Mouse (Mus musculus): ENCODE measurements around the gene Irf8. TPM values are rescaled to one million over a fixed set of nuclear protein-coding genes. Genes with fewer than 3 reads are reported as not detected.
A peak's percentile ranks its signal among the peaks of the same experiment; 100 is the strongest.

Irf8 gene
- polyA plus RNA-seq, 1 experiment from 2014 or later, result 10.6 TPM

DNA sequence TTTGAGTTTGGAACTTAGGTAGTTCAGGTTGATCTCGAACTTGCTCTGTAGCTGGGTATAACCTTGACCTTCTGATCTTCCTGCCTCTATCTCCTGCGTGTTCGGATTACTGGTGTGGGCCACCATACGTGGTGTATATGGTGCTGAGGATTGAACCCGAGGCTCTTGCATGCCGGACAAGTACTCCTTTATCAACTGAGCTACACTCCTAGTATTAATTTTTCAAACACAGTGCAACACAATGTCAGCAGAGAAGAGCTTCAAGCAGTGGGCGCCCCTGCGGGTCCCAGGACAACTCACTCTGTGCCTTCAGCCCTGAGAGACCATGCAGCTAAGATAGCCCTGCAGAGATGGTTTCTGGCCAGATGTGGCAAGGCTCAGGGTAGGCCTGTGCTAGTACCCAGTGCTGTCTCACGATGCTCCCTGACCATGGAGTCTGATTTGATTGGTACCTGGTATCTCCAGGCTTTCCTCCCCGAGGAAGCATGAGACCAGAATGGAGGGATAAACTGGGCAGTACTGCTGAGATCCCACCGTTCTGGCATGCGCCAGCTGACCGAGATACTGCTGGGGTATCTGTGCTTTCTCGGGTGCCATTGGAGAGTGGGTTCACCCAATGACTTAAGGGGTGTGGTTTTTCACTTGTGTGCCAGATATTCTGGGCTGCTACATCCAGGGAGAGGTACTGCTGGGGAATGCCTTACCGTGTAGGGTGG, 5.8 kb downstream of the Irf8 start:
- no peak overlapping the region for H3K4me2 ChIP-seq
- no peak for ATAC-seq
- H3K27ac ChIP-seq, result no peak overlapping the region
- H3K4me1 ChIP-seq, result peaks cover 21% of the 10 kb centered on the region
- H3K9ac ChIP-seq, result no peak overlapping the region
- 72% methylated on average over 15 of the region's 15 CpGs for WGBS (ENCODE audit: insufficient replicate concordance)
- H3K9me3 ChIP-seq (replicated peaks), result no peaks in the 10 kb centered on the region
- H3K27me3 ChIP-seq (replicated peaks), result peaks cover 26% of the 10 kb centered on the region
- H3K36me3 ChIP-seq, result no peaks in the 10 kb centered on the region
- H3K4me3 ChIP-seq, result no peak overlapping the region

DNA sequence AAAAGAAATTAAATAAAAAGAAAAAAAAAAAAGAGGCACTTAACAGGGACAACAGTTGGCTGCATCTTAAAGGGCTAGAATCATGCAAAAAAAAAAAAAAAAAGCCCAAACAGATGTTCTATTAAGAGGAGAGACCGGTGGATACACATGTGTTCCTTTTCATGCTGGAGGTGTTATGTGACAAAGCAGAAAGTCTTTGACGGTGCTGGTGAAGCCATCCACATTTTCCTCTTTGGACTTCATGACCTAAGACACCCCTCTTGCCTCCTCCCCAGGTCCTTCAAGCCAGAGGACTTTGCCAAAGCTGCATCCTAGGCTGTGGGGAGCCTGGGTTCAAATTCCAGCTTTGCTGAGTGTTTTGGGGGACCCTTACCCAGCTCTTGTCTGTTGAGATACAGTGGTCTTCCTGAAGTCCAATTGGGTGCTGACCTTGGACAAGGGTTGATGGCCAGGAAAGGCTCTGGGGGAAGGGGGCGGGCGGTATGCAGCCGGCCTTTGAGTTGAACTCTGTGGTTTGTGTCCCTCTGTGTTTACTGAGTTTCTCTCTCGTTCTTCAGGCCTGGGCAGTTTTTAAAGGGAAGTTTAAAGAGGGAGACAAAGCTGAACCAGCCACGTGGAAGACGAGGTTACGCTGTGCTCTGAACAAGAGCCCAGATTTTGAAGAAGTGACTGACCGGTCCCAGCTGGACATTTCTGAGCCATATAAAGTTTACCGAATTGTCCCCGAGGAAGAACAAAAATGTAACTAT, 7.2 kb downstream of the Irf8 start:
- Histone ChIP-seq H3K27ac (peak overlapping the region; percentile 17; the same call in 1 of the 2 replicates), H3K9ac (no peak overlapping the region), H3K4me2 (no peak overlapping the region), H3K36me3 (no peaks in the 10 kb centered on the region), H3K27me3 (replicated peaks) (peaks cover 12% of the 10 kb centered on the region), H3K4me3 (no peak overlapping the region), H3K4me1 (peaks cover 21% of the 10 kb centered on the region), H3K9me3 (replicated peaks) (no peaks in the 10 kb centered on the region)
- 36% methylated on average over 12 of the region's 12 CpGs for WGBS (ENCODE audit: insufficient replicate concordance)
- ATAC-seq, result no peak

DNA sequence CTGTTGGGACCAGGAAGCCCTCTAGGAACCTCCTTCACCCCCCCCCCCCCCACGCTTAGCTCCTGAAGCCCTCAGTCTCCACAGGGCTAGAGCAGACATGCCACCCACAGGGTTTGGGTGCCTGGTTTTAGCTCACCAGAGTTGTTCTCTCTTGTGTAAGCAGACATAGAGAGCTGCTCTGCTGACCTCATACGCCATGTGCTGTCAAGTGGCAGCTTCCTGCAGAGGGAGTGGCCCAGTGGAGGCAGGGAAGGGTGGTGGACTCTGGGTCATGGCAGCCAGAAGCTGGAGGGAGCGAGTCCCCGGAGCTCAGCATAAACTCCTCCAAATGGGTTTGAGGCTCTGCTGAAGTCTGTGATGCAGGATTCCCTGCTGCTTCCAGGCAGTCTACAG, 7.7 kb downstream of the Irf8 start:
- Histone ChIP-seq H3K4me3 (no peak overlapping the region), H3K9ac (no peak overlapping the region), H3K27ac (peak overlapping the region; percentile 17; the same call in 1 of the 2 replicates), H3K4me1 (peaks cover 21% of the 10 kb centered on the region), H3K9me3 (replicated peaks) (no peaks in the 10 kb centered on the region), H3K4me2 (no peak overlapping the region), H3K27me3 (replicated peaks) (peaks cover 8% of the 10 kb centered on the region; the same call in 1 of the 2 replicates), H3K36me3 (no peaks in the 10 kb centered on the region)
- 57% methylated on average over 4 of the region's 4 CpGs for WGBS (ENCODE audit: insufficient replicate concordance)
- ATAC-seq, result peak; percentile 45; the same call in 1 of the 2 replicates

DNA sequence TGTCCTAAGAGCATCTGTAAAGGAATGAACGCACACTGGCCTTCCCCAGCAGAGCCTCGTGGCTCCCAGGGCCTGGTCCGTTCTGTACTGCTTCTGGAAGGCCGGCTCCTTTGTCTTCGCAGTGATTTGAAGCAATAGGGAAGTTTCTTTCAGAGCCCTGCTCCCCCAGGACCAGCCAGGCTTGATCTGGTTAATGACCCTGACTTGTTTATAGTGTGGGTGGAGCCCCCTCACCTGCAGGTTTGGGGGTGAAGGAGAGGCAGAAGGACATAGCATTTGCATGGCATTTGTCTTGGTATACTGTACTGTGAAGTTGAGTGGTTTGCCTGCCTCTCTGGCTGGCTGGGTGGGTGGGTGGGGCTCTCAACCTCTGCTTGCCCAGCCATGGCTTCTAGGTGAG, 8.3 kb downstream of the Irf8 start:
- 66% methylated on average over 5 of the region's 5 CpGs for WGBS (ENCODE audit: insufficient replicate concordance)
- H3K36me3 ChIP-seq, result no peaks in the 10 kb centered on the region
- H3K9ac ChIP-seq, result no peak overlapping the region
- H3K27me3 ChIP-seq (replicated peaks), result 0 out of 2 replicates have a peak, but pooled peaks cover 3% of the 10 kb centered on the region
- H3K4me1 ChIP-seq, result peaks cover 21% of the 10 kb centered on the region
- no peak overlapping the region for H3K4me2 ChIP-seq
- H3K9me3 ChIP-seq (replicated peaks), result no peaks in the 10 kb centered on the region
- H3K4me3 ChIP-seq, result no peak overlapping the region
- 0 out of 2 replicates have a peak overlapping the region, but pooled peaks have one; percentile 17 for H3K27ac ChIP-seq
- ATAC-seq, result no peak

DNA sequence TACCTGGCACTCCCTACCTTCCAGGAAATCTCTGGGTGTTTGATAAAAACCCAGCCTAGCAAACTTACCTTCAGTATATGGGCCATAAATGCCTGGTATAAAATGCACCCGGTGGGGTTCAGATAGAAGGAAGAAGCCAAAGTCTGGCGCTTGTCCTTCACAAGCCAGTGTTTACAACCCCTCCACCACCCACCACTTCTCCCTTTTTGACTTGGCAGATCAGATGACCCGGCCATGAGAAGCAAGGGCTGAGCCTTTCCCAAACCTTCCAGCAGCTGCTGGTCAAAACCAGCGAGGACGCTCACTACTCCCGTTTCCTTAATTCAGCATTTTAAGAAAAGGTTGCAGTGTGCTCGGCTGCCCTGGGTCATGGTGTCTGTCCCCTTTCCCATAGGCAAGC, 9.1 kb downstream of the Irf8 start:
- no peaks in the 10 kb centered on the region for H3K36me3 ChIP-seq
- 50% methylated on average over 7 of the region's 7 CpGs for WGBS (ENCODE audit: insufficient replicate concordance)

DNA sequence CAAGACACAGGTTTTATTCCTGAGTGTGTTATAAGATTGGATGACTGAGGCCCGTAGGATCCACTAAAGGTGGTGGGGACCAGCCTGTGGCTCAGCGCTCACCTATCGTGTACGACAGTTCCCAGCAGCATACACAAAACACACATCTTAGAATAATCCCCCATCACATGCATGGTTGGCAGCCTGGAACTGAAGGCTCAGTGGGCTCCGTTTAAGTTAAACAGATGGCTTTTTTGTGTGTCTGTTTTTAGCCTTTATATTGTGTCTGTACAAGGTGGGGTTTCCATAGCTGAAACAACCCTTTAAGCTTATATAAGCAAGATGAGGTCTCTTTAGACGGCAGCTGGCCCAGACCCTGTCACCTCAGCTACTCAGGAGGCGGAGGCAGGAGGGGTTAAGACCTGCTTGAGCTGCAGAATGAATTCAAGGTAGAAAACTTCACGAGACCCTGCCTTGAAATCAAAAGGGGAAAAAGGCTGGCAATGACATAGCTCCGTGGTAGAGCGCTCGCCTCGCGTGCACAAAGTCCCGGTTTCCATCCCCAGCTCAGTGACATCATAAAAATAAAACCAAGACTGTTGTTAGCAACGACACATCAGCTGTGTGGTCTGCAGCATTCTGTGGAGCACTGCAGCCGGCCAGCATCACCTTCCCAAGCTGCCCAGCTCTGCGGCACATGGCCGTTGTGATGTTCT, 10.0 kb downstream of the Irf8 start:
- 75% methylated on average over 18 of the region's 18 CpGs for WGBS (ENCODE audit: insufficient replicate concordance)
- Histone ChIP-seq H3K9ac (no peak overlapping the region), H3K27me3 (replicated peaks) (no peaks in the 10 kb centered on the region), H3K9me3 (replicated peaks) (no peaks in the 10 kb centered on the region), H3K36me3 (no peaks in the 10 kb centered on the region), H3K4me2 (no peak overlapping the region), H3K4me3 (no peak overlapping the region), H3K4me1 (peaks cover 21% of the 10 kb centered on the region), H3K27ac (no peak overlapping the region)
- ATAC-seq, result no peak

More for the DNA sequence above, 9.1 kb downstream of the Irf8 start:
- Histone ChIP-seq H3K9me3 (replicated peaks) (no peaks in the 10 kb centered on the region), H3K4me3 (no peak overlapping the region), H3K4me2 (no peak overlapping the region), H3K4me1 (peaks cover 21% of the 10 kb centered on the region), H3K27ac (no peak overlapping the region), H3K27me3 (replicated peaks) (no peaks in the 10 kb centered on the region), H3K9ac (no peak overlapping the region)
- no peak for ATAC-seq

DNA sequence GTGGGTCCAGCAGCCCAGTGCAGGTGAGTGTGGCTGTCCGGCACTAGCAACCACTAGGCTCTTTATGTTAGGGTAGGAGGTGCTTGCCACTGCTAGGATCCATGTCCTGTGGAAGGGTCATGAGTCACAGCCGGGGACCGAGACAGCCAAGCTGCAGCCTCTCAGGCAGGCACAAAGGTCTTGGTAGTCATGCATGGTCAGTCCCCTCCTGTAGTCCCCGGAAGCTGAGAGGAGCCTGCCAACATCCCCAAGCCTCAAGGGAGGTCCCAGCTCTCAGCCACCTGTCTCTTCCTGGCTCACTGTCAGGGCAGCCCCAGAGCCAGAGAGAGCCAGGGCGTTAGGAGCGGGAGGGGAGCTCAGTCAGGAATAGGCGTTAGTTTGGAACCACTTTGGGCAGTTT, 11.1 kb downstream of the Irf8 start:
- ATAC-seq, result no peak
- H3K9me3 ChIP-seq (replicated peaks), result no peaks in the 10 kb centered on the region
- no peak overlapping the region for H3K4me3 ChIP-seq
- 78% methylated on average over 7 of the region's 7 CpGs for WGBS (ENCODE audit: insufficient replicate concordance)
- no peaks in the 10 kb centered on the region for H3K27me3 ChIP-seq (replicated peaks)
- peaks cover 32% of the 10 kb centered on the region for H3K4me1 ChIP-seq
- H3K27ac ChIP-seq, result no peak overlapping the region
- H3K36me3 ChIP-seq, result no peaks in the 10 kb centered on the region
- H3K4me2 ChIP-seq, result no peak overlapping the region
- H3K9ac ChIP-seq, result no peak overlapping the region

DNA sequence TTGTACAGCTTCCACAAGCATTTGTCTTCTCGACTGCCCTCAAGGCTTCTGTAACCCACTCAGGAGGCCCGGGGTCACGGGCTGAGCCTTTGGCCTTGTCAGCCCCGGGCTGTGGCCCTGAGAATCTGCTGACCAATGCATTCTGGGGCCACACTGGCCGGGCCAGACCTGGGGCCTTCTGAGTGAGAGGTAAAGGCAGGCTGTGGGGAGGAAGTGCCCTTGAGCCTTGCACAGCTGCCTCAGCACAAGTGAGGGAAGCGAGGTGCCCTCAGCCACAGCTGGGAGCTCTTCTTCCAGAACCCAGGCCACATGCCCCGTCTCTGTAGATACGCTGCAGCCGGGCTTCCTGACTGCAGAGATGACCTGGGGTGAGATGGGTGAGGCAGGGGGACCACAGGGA, 14.5 kb downstream of the Irf8 start:
- WGBS (ENCODE audit: insufficient replicate concordance), result 58% methylated on average over 9 of the region's 9 CpGs
- H3K27ac ChIP-seq, result no peak overlapping the region
- no peak; the same call in 1 of the 2 replicates for ATAC-seq
- H3K4me1 ChIP-seq, result peaks cover 15% of the 10 kb centered on the region
- H3K36me3 ChIP-seq, result peaks cover 3% of the 10 kb centered on the region; the same call in 1 of the 2 replicates
- no peak overlapping the region for H3K4me3 ChIP-seq
- no peaks in the 10 kb centered on the region; the same call in 1 of the 2 replicates for H3K27me3 ChIP-seq (replicated peaks)
- H3K4me2 ChIP-seq, result no peak overlapping the region
- no peaks in the 10 kb centered on the region for H3K9me3 ChIP-seq (replicated peaks)
- H3K9ac ChIP-seq, result no peak overlapping the region

DNA sequence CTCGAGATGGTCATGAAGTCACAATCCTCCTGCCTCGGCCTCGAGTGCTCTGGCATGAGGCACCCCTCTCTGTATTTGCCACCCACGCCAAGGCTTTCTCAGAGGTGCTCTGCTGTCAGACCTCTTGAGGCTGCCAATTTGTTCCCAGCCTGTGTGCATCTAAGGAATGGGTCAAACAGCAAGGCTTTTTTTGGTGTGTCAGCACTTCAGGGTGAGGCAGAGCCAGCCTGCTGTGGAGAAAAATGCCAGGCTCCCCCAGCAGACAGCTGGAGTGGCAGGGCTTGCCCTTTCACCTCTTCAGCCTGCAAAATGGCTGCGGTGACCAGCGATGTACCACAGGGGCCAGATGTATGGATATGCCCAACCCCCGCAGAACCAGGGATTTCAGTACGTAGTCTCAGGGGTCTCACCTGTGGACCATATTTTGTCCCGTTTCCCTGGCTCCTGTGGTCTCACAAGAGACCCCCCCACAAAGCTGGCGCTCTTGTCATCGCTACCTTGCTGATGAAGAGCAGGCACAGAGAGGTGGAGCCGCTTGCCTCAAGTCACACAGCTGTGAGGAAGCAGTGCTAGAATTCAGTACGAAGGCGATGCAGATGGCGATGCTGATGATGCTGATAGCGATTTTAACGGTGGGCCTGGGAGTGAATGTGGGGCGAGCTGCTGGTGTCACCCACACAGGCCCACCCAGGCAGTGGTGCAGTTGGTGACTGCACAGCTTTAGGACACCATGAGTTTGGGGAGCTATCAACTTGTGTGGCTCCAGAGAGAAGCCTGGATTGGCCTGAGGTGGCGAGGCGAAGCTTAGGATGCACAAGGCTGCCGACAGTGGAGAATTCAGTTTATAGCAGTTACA, 15.3 kb downstream of the Irf8 start:
- Histone ChIP-seq H3K27me3 (replicated peaks) (no peaks in the 10 kb centered on the region; the same call in 1 of the 2 replicates), H3K4me3 (no peak overlapping the region), H3K4me1 (peaks cover 15% of the 10 kb centered on the region), H3K4me2 (no peak overlapping the region), H3K27ac (peak overlapping the region; percentile 33; the same call in 1 of the 2 replicates), H3K9me3 (replicated peaks) (no peaks in the 10 kb centered on the region), H3K9ac (no peak overlapping the region), H3K36me3 (peaks cover 3% of the 10 kb centered on the region; the same call in 1 of the 2 replicates)
- no peak for ATAC-seq
- 60% methylated on average over 21 of the region's 21 CpGs for WGBS (ENCODE audit: insufficient replicate concordance)

DNA sequence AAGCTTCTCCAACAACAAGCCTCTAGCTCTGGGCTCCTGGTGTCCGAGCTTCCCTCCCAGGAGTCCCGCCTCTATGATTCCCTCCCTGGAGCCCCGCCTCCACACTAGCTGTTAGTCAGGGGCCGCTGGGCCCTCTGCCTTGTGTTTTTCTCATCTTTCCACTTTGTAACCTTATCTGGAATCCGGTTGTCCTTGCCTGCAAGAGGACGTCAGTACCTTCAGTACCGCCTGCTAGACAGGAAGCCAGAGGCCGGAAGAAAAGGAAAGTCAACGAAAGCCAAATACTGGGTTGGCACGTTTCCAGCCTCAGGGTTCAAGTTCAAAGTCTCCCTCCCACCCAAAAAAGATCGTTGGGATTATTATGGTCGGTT, 15.9 kb downstream of the Irf8 start:
- Histone ChIP-seq H3K4me2 (peak overlapping the region; percentile 28; the same call in 1 of the 2 replicates), H3K4me3 (no peak overlapping the region)
- peak; percentile 45; the same call in 1 of the 2 replicates for ATAC-seq

DNA sequence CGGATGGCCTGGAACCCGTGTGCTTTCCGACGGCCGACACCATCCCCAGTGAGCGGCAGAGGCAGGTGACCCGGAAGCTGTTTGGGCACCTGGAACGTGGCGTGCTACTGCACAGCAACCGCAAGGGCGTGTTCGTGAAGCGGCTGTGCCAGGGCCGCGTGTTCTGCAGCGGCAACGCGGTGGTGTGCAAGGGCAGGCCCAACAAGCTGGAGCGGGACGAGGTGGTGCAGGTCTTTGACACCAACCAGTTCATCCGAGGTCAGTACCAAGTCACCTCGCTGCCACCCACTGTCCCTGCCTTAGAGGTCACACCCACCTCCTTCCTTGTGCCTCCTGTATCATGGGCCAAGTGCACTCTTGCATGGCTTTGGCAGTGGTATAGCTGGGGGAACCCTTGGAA, 17.3 kb downstream of the Irf8 start:
- ATAC-seq, result no peak
- H3K9ac ChIP-seq, result no peak overlapping the region

More for the DNA sequence above, 15.9 kb downstream of the Irf8 start:
- no peaks in the 10 kb centered on the region for H3K9me3 ChIP-seq (replicated peaks)
- H3K27ac ChIP-seq, result peak overlapping the region; percentile 33; the same call in 1 of the 2 replicates
- H3K27me3 ChIP-seq (replicated peaks), result no peaks in the 10 kb centered on the region; the same call in 1 of the 2 replicates
- H3K36me3 ChIP-seq, result peaks cover 3% of the 10 kb centered on the region; the same call in 1 of the 2 replicates
- WGBS (ENCODE audit: insufficient replicate concordance), result 4% methylated on average over 12 of the region's 12 CpGs
- no peak overlapping the region for H3K9ac ChIP-seq
- H3K4me1 ChIP-seq, result peaks cover 15% of the 10 kb centered on the region

More for the DNA sequence above, 17.3 kb downstream of the Irf8 start:
- Histone ChIP-seq H3K4me3 (no peak overlapping the region), H3K27me3 (replicated peaks) (no peaks in the 10 kb centered on the region; the same call in 1 of the 2 replicates), H3K27ac (no peak overlapping the region), H3K4me2 (no peak overlapping the region), H3K9me3 (replicated peaks) (no peaks in the 10 kb centered on the region), H3K4me1 (peaks cover 15% of the 10 kb centered on the region), H3K36me3 (peaks cover 3% of the 10 kb centered on the region; the same call in 1 of the 2 replicates)
- WGBS (ENCODE audit: insufficient replicate concordance), result 87% methylated on average over 22 of the region's 22 CpGs

Data from liver, embryonic 12.5 days (tissue).